Mouse (Mus musculus) stomach, adult 2 months (tissue): Measurements from ENCODE around the gene Nrgn. TPM values are rescaled to one million over a fixed set of nuclear protein-coding genes. Genes with fewer than 3 reads are reported as not detected.

Experiments used
- polyA plus RNA-seq: library from polyadenylated mRNA; depleted of rRNA; stranded (reverse); fragments of >200 nt; gene quantifications from 2 replicates; pipeline ENCODE4 v1.2.3, GENCODE M21; 2012; rRNA removed

Nrgn gene
- polyA plus RNA-seq = 3.1 and 4.8 TPM in 2 replicates

GRCm38 (mm10) chr9:37552536-37553293 is at the start of gene Nrgn:
Gene Nrgn, minus strand, starts transcription at chr9:37552904.

GRCm38 (mm10) chr9:37554838-37555748 is 2.4 kb upstream of the Nrgn start, which contains the start of gene Siae:
Gene Siae, plus strand, starts transcription at chr9:37555698.

GRCm38 (mm10) chr9:37539170-37540025 is 13.3 kb downstream of the Nrgn start, which contains the start of gene Vsig2:
Gene Vsig2, plus strand, starts transcription at chr9:37539255.

GRCm38 (mm10) chr9:37527396-37528224 is 25.1 kb downstream of the Nrgn start, which contains the start of gene Esam:
Gene Esam, plus strand, starts transcription at chr9:37528078.

Other genes with a start within 250 kb of the Nrgn start
- gene Ccdc15, start 204.5 kb downstream of the Nrgn start, polyA plus RNA-seq = 0.43 and 0.65 TPM in 2 replicates
- gene Hepacam, start 185.6 kb downstream of the Nrgn start, polyA plus RNA-seq = 0.17 and 0.24 TPM in 2 replicates
- 9.1 TPM in 2 replicates for gene Robo4, start 151.0 kb downstream of the Nrgn start, polyA plus RNA-seq
- gene Robo3, start 119.7 kb downstream of the Nrgn start, polyA plus RNA-seq = 0.36 and 0.38 TPM in 2 replicates
- 4.1 and 4.9 TPM in 2 replicates for gene Msantd2, start 63.6 kb downstream of the Nrgn start, polyA plus RNA-seq
- 21.5 and 24.7 TPM in 2 replicates for gene Esam, start 24.8 kb downstream of the Nrgn start, polyA plus RNA-seq
- gene Vsig2, start 13.6 kb downstream of the Nrgn start, polyA plus RNA-seq = 434 and 485 TPM in 2 replicates
- 0.99 and 1.4 TPM in 2 replicates for gene Siae, start 2.8 kb upstream of the Nrgn start, polyA plus RNA-seq
- gene Spa17, start 60.8 kb upstream of the Nrgn start, polyA plus RNA-seq = 0.18 and 0.34 TPM in 2 replicates
- 24.2 and 26.7 TPM in 2 replicates for gene Tbrg1, start 104.4 kb upstream of the Nrgn start, polyA plus RNA-seq
- not detected in 2 replicates for gene Panx3, start 116.3 kb upstream of the Nrgn start, polyA plus RNA-seq
- gene Olfr160, start 163.3 kb upstream of the Nrgn start, polyA plus RNA-seq = not detected in 2 replicates
- not detected in 2 replicates for gene Olfr874, start 192.2 kb upstream of the Nrgn start, polyA plus RNA-seq
- not detected in 2 replicates for gene Olfr875, start 219.0 kb upstream of the Nrgn start, polyA plus RNA-seq